Mouse (Mus musculus): ENCODE results near the gene Fastkd2.

DNA sequence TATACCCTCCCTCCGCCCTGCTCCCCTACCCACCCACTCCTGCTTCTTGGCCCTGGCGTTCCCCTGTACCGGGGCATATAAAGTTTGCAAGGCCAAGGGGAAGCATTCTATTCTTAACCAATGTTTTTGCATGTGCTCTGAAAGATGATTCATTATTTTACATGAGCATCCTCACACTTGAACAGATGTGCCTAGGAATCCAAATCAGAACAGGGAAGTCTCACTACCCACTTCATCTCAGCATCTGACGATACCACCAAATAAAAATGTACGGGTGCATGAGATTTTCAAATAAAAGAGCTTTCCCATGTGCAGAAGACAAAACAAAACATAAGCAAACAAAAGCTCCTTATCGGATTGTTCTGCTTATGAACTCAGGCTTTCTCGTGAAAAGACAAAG, 10.3 kb upstream of the Fastkd2 start:
- TF ChIP-seq EP300 (IDR thresholded peaks at IDR 0.05; ENCODE audit: low read depth) (no peak), CTCF (IDR thresholded peaks at IDR 0.05; ENCODE audit: low read depth) (no peak)
